ENCODE assay signal across 8 mouse cellular contexts in genomic region chr16:33056095-33056785, GRCm38 (mm10). TPM values are rescaled to one million over a fixed set of nuclear protein-coding genes. Genes with fewer than 3 reads are reported as not detected.
DNase-seq lines count a peak whose midpoint lies in the region; ATAC-seq and TF ChIP-seq lines count a peak whose summit lies in the region.

TSS of gene Iqcg (minus strand) at chr16:33056218.
TSS of gene Rpl35a (plus strand) at chr16:33056453.

- no peaks in the 10 kb centered on the region for H3K9me3 ChIP-seq in CH12.LX (replicated peaks; ENCODE audit: low read length)
- no peaks in the 10 kb centered on the region for H3K9me3 ChIP-seq in forebrain, embryonic 12.5 days
- no peaks in the 10 kb centered on the region for H3K9me3 ChIP-seq in heart, postnatal 0 days (replicated peaks; ENCODE audit: control insufficient read depth, low read length)
- H3K9me3 ChIP-seq in liver, embryonic 16.5 days (replicated peaks; ENCODE audit: control insufficient read depth, low read length): no peaks in the 10 kb centered on the region
- no peaks in the 10 kb centered on the region for H3K9me3 ChIP-seq in neural tube, embryonic 13.5 days

- H3K27me3 ChIP-seq in CH12.LX (replicated peaks): peaks cover 6% of the 10 kb centered on the region
- no peaks in the 10 kb centered on the region for H3K27me3 ChIP-seq in forebrain, embryonic 12.5 days
- no peaks in the 10 kb centered on the region for H3K27me3 ChIP-seq in heart, postnatal 0 days (ENCODE audit: control insufficient read depth, insufficient read depth, low read length)
- no peaks in the 10 kb centered on the region for H3K27me3 ChIP-seq in liver, embryonic 16.5 days (ENCODE audit: control insufficient read depth, insufficient read depth, low read depth, low read length)
- H3K27me3 ChIP-seq in neural tube, embryonic 13.5 days: no peaks in the 10 kb centered on the region
- H3K27me3 ChIP-seq in testis, adult 2 months (ENCODE audit: control insufficient read depth, insufficient read depth, low read length): no peaks in the 10 kb centered on the region

- dilution Hi-C loops in CH12.LX (cut with MboI; ENCODE audit: extremely low pct_ligation_motif_present, extremely low pct_unique_long_range_greater_than_20kb, low sequenced_read_pairs): no loop called here

- peak; percentile 98 for TF ChIP-seq POLR2A in CH12.LX (IDR thresholded peaks at IDR 0.05; ENCODE audit: low read depth, low read length)
- peak; percentile 92 for TF ChIP-seq POLR2A in testis, adult 2 months (IDR thresholded peaks at IDR 0.05; ENCODE audit: control insufficient read depth, low read depth, low read length)

- H3K4me3 ChIP-seq in CH12.LX (replicated peaks in 1 of 3; ENCODE audit: low read depth in 2 of 3, low read length in 2 of 3, poor library complexity in 1 of 3): peak within 1 kb of the TSS; percentile 74 to 97 (median 76)
- H3K4me3 ChIP-seq in forebrain, embryonic 12.5 days (replicated peaks): peak within 1 kb of the TSS; percentile 93
- peak within 1 kb of the TSS; percentile 91 for H3K4me3 ChIP-seq in heart, postnatal 0 days (ENCODE audit: low read depth, low read length)
- H3K4me3 ChIP-seq in liver, embryonic 16.5 days (ENCODE audit: low read depth, low read length): peak within 1 kb of the TSS; percentile 93
- peak within 1 kb of the TSS; percentile 95 for H3K4me3 ChIP-seq in neural tube, embryonic 13.5 days
- peak within 1 kb of the TSS; percentile 94 for H3K4me3 ChIP-seq in testis, adult 2 months (ENCODE audit: control insufficient read depth, low read depth, low read length)

- peaks cover 28 to 40% of the 10 kb centered on the region in 2 experiments for H3K36me3 ChIP-seq in CH12.LX (replicated peaks in 1 of 2; ENCODE audit: control insufficient read depth in 1 of 2, insufficient read depth in 1 of 2, low read length in 1 of 2)
- peaks cover 31% of the 10 kb centered on the region for H3K36me3 ChIP-seq in forebrain, embryonic 12.5 days (replicated peaks)
- peaks cover 31% of the 10 kb centered on the region for H3K36me3 ChIP-seq in heart, postnatal 0 days (replicated peaks; ENCODE audit: control insufficient read depth, insufficient read depth, low read length)
- peaks cover 22% of the 10 kb centered on the region for H3K36me3 ChIP-seq in liver, embryonic 16.5 days (ENCODE audit: control insufficient read depth, insufficient read depth)
- peaks cover 32% of the 10 kb centered on the region for H3K36me3 ChIP-seq in neural tube, embryonic 13.5 days
- H3K36me3 ChIP-seq in testis, adult 2 months (ENCODE audit: control insufficient read depth, insufficient read depth, low read length): peaks cover 6% of the 10 kb centered on the region

- TF ChIP-seq EP300 in CH12.LX (IDR thresholded peaks at IDR 0.05; ENCODE audit: low read length): no peak
- TF ChIP-seq EP300 in heart, postnatal 0 days (IDR thresholded peaks at IDR 0.05; ENCODE audit: low read depth): peak; percentile 93

- TF ChIP-seq RAD21 in CH12.LX (IDR thresholded peaks at IDR 0.05; ENCODE audit: low read depth, low read length): no peak

- peak; percentile 94 for ATAC-seq in forebrain, embryonic 12.5 days (ENCODE audit: low FRiP score)
- ATAC-seq in heart, postnatal 0 days (ENCODE audit: insufficient read depth, low read depth): peak; percentile 93
- peak; percentile 92 for ATAC-seq in liver, embryonic 16.5 days (ENCODE audit: low read depth)
- peak; percentile 94 for ATAC-seq in neural tube, embryonic 13.5 days (ENCODE audit: low read depth)

- in situ Hi-C loops in CH12.LX (cut with MboI; ENCODE audit: low pct_ligation_motif_present, low pct_unique_long_range_greater_than_20kb, low sequenced_read_pairs): no loop called here

- peak within 1 kb of the TSS; percentile 96 for H3K4me2 ChIP-seq in CH12.LX (ENCODE audit: insufficient read depth, low read depth, poor library complexity, severe bottlenecking)
- H3K4me2 ChIP-seq in forebrain, embryonic 12.5 days: peak within 1 kb of the TSS; percentile 73
- H3K4me2 ChIP-seq in heart, postnatal 0 days (ENCODE audit: low read depth, low read length): peak within 1 kb of the TSS; percentile 78
- H3K4me2 ChIP-seq in liver, embryonic 16.5 days (ENCODE audit: low read depth, low read length): peak within 1 kb of the TSS; percentile 88
- H3K4me2 ChIP-seq in neural tube, embryonic 13.5 days: peak within 1 kb of the TSS; percentile 86

- TF ChIP-seq CTCF in CH12.LX (conservative IDR thresholded peaks at IDR 0.05 in 1 of 2, IDR thresholded peaks at IDR 0.05 in 1 of 2; ENCODE audit: low read depth in 2 of 2, low read length in 2 of 2): peak in 1 of 2 experiments; percentile 41; a peak in 1 of 4 replicates
- no peak for TF ChIP-seq CTCF in heart, postnatal 0 days (IDR thresholded peaks at IDR 0.05; ENCODE audit: low read depth)
- no peak for TF ChIP-seq CTCF in testis, adult 2 months (IDR thresholded peaks at IDR 0.05; ENCODE audit: control insufficient read depth, insufficient read depth, insufficient replicate concordance, low read depth, low read length)

- peak; percentile 92 for DNase-seq in CH12.LX (ENCODE audit: extremely low read depth)
- peak; percentile 79 for DNase-seq in c-Kit-positive CD71-positive TER-119-negative erythroid progenitor cells, embryonic 14.5 days (ENCODE audit: low read depth)
- DNase-seq in heart, postnatal 0 days (ENCODE audit: low spot score): peak; percentile 94
- DNase-seq in kidney, postnatal 4 days: peak; percentile 93 to 96

- H3K4me1 ChIP-seq in CH12.LX (ENCODE audit: control insufficient read depth in 1 of 2, insufficient read depth in 2 of 2): peaks cover 8 to 35% of the 10 kb centered on the region in 2 experiments
- peaks cover 15% of the 10 kb centered on the region for H3K4me1 ChIP-seq in forebrain, embryonic 12.5 days
- peaks cover 9% of the 10 kb centered on the region for H3K4me1 ChIP-seq in heart, postnatal 0 days (ENCODE audit: control insufficient read depth, insufficient read depth)
- H3K4me1 ChIP-seq in liver, embryonic 16.5 days (ENCODE audit: control insufficient read depth, low read depth, low read length): peaks cover 21% of the 10 kb centered on the region
- H3K4me1 ChIP-seq in neural tube, embryonic 13.5 days (replicated peaks): peaks cover 31% of the 10 kb centered on the region
- H3K4me1 ChIP-seq in testis, adult 2 months (ENCODE audit: control insufficient read depth, insufficient read depth, low read length): peaks cover 4% of the 10 kb centered on the region

- H3K9ac ChIP-seq in CH12.LX (ENCODE audit: insufficient read depth, low read depth): peak within 1 kb of the TSS; percentile 95
- H3K9ac ChIP-seq in forebrain, embryonic 12.5 days: peak within 1 kb of the TSS; percentile 96
- H3K9ac ChIP-seq in heart, postnatal 0 days (replicated peaks; ENCODE audit: low read depth, low read length): peak within 1 kb of the TSS; percentile 93
- peak within 1 kb of the TSS; percentile 89 for H3K9ac ChIP-seq in liver, embryonic 16.5 days (ENCODE audit: low read depth, low read length)
- H3K9ac ChIP-seq in neural tube, embryonic 13.5 days: peak within 1 kb of the TSS; percentile 99

- peak within 1 kb of the TSS; percentile 38; the same call in 1 of the 2 replicates for H3K27ac ChIP-seq in CH12.LX (ENCODE audit: insufficient read depth, low read depth)
- H3K27ac ChIP-seq in forebrain, embryonic 12.5 days: peak within 1 kb of the TSS; percentile 92
- peak within 1 kb of the TSS; percentile 91 for H3K27ac ChIP-seq in heart, postnatal 0 days (ENCODE audit: low read depth)
- peak within 1 kb of the TSS; percentile 81 for H3K27ac ChIP-seq in liver, embryonic 16.5 days (ENCODE audit: low read length)
- peak within 1 kb of the TSS; percentile 90 for H3K27ac ChIP-seq in neural tube, embryonic 13.5 days (replicated peaks)
- H3K27ac ChIP-seq in testis, adult 2 months (ENCODE audit: control insufficient read depth, insufficient read depth, low read depth, low read length): peak within 1 kb of the TSS; percentile 96

- under 1% methylated on average over 47 of the region's 47 CpGs for WGBS in forebrain, embryonic 12.5 days
- under 1% methylated on average over 46 of the region's 47 CpGs for WGBS in heart, postnatal 0 days
- under 1% methylated on average over 47 of the region's 47 CpGs for WGBS in liver, embryonic 16.5 days (ENCODE audit: insufficient replicate concordance)
- WGBS in neural tube, embryonic 13.5 days: under 1% methylated on average over 47 of the region's 47 CpGs

- H3K79me2 ChIP-seq in CH12.LX (replicated peaks; ENCODE audit: control insufficient read depth, extremely low read depth, insufficient read depth, poor library complexity, severe bottlenecking): peaks cover 34% of the 10 kb centered on the region

TF ChIP-seq in CH12.LX, 34 proteins besides CTCF, POLR2A, EP300 and RAD21 (continues in another document):
- peak; percentile 69; the same call in 1 of the 2 replicates for TF ChIP-seq POLR2AphosphoS2 (IDR thresholded peaks at IDR 0.05; ENCODE audit: low read depth, low read length)
- TF ChIP-seq ZMIZ1 (IDR thresholded peaks at IDR 0.05; ENCODE audit: low read depth, low read length): peak; percentile 50
- TF ChIP-seq MAZ (IDR thresholded peaks at IDR 0.05; ENCODE audit: low read depth, low read length): 0 out of 2 replicates have a peak, but pooled peaks have one; percentile 54
- TF ChIP-seq ZNF384 (IDR thresholded peaks at IDR 0.05; ENCODE audit: low read depth, low read length): peak; percentile 99
- peak; percentile 97 for TF ChIP-seq TCF12 (IDR thresholded peaks at IDR 0.05; ENCODE audit: low read depth, low read length)

RNA-seq across cellular contexts. Expression of gene Iqcg, which starts in this region (rescaled TPM):
- total RNA-seq in CH12.LX (2012; rRNA removed): 3.4 and 5.0 TPM in 2 replicates
- total RNA-seq in CH12.LX (2014; rRNA removed): 7.3 and 13.0 TPM in 2 replicates
- polyA plus RNA-seq in CH12.LX (2012; ENCODE audit: insufficient read length, low read depth): 21.8 and 31.3 TPM in 2 replicates
- polyA plus RNA-seq in forebrain, embryonic 12.5 days (2016; fragmentation: Nextera tagmentation; extraction: Ambion mirVana): 4.3 and 4.5 TPM in 2 replicates
- 0.23 TPM in 1 of 2 replicates, not detected in the other for total RNA-seq in heart, postnatal 0 days (2014; rRNA removed; ENCODE audit: low replicate concordance)
- polyA plus RNA-seq in heart, postnatal 0 days (2015; fragmentation: Nextera tagmentation; extraction: Ambion mirVana): 0.83 and 1.4 TPM in 2 replicates
- polyA plus RNA-seq in liver, embryonic 16.5 days (2015; fragmentation: Nextera tagmentation; extraction: Ambion mirVana): 0.79 and 0.85 TPM in 2 replicates
- polyA plus RNA-seq in neural tube, embryonic 13.5 days (2015; fragmentation: Nextera tagmentation; extraction: Ambion mirVana): 4.1 and 5.5 TPM in 2 replicates
- polyA plus RNA-seq in testis, adult 2 months (2012; rRNA removed): 21.8 and 22.8 TPM in 2 replicates

RNA-seq across cellular contexts. Expression of gene Rpl35a, which starts in this region (rescaled TPM):
- total RNA-seq in CH12.LX (2012; rRNA removed) (3,875 and 4,003 TPM in 2 replicates), CH12.LX (2014; rRNA removed) (5,433 and 7,521 TPM in 2 replicates)
- 3,182 and 3,281 TPM in 2 replicates for polyA plus RNA-seq in CH12.LX (2012; ENCODE audit: insufficient read length, low read depth)
- 730 and 741 TPM in 2 replicates for polyA plus RNA-seq in forebrain, embryonic 12.5 days (2016; fragmentation: Nextera tagmentation; extraction: Ambion mirVana)
- total RNA-seq in heart, postnatal 0 days (2014; rRNA removed; ENCODE audit: low replicate concordance): 615 and 659 TPM in 2 replicates
- 490 and 528 TPM in 2 replicates for polyA plus RNA-seq in heart, postnatal 0 days (2015; fragmentation: Nextera tagmentation; extraction: Ambion mirVana)
- polyA plus RNA-seq in liver, embryonic 16.5 days (2015; fragmentation: Nextera tagmentation; extraction: Ambion mirVana): 464 and 539 TPM in 2 replicates
- polyA plus RNA-seq in neural tube, embryonic 13.5 days (2015; fragmentation: Nextera tagmentation; extraction: Ambion mirVana): 600 and 645 TPM in 2 replicates
- polyA plus RNA-seq in testis, adult 2 months (2012; rRNA removed): 267 and 293 TPM in 2 replicates

Comparison
In these comparisons a context has a peak if more than half of its experiments do, and no peak if none do; other contexts are left out.
1. Peak in every context shown above with its lines: DNase-seq, ATAC-seq, H3K4me3 ChIP-seq and H3K27ac ChIP-seq.
2. H3K27ac ChIP-seq: peak in every context shown above with its lines; median percentile 96 in testis, adult 2 months; 92 in forebrain, embryonic 12.5 days; 91 in heart, postnatal 0 days; 90 in neural tube, embryonic 13.5 days; 81 in liver, embryonic 16.5 days; 38 in CH12.LX.